Mouse (Mus musculus): ENCODE data around the gene Hipk4. TPM values are rescaled to one million over a fixed set of nuclear protein-coding genes. Genes with fewer than 3 reads are reported as not detected.

Gene Hipk4
- polyA plus RNA-seq, 1 experiment from 2014 or later: 0.09 TPM

DNA sequence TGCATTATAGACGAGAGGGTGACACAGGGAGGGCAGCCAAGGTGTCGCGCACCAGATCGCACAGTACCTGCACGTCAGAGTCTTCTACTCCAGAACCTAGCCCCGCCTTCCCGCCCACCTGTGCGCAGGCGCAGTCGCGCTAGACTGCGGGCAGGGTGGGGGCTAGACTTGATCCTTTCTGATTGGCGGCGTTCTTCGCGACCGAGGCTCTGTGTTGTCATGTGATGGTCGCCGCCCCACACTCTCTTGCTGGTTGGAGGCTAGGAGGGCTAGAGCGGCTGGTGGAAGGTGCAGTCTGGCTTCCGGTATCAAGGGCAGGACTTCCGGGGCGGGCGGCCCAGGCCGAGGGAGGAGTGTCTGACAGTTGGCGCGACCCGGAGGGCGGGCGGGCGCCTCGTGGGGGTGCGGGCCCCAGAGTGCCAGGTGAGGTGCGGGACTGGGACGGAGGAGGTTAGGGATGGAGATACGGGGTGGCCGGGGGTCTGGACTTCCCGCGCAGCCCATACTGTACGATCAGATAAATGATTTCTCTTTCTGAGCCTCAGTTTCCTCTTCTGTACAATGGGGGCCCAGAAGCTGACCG lies 30.0 kb downstream of the Hipk4 start, which contains the start of the genes Pld3 and 2310022A10Rik:
Gene Pld3, minus strand, starts transcription at position 288 of the 583 bp plus-strand sequence.
Gene 2310022A10Rik, plus strand, starts transcription at position 303 of the 583 bp plus-strand sequence.
- H3K27ac ChIP-seq (ENCODE audit: low read length): peak within 1 kb of the TSS; percentile 71
- peaks cover 13% of the 10 kb centered on the region for H3K4me1 ChIP-seq (ENCODE audit: control insufficient read depth, low read depth, low read length)
- peak; percentile 99 for ATAC-seq (ENCODE audit: low read depth)
- no peaks in the 10 kb centered on the region for H3K9me3 ChIP-seq (replicated peaks; ENCODE audit: control insufficient read depth, low read length)
- H3K9ac ChIP-seq (ENCODE audit: low read depth, low read length): peak within 1 kb of the TSS; percentile 87
- H3K4me2 ChIP-seq (ENCODE audit: low read depth, low read length): peak within 1 kb of the TSS; percentile 94
- under 1% methylated on average over 41 of the region's 41 CpGs for WGBS (ENCODE audit: insufficient replicate concordance)
- H3K27me3 ChIP-seq (ENCODE audit: control insufficient read depth, insufficient read depth, low read depth, low read length): no peaks in the 10 kb centered on the region
- H3K4me3 ChIP-seq (ENCODE audit: low read depth, low read length): peak within 1 kb of the TSS; percentile 91
- peaks cover 3% of the 10 kb centered on the region; the same call in 1 of the 2 replicates for H3K36me3 ChIP-seq (ENCODE audit: control insufficient read depth, insufficient read depth)

- Histone ChIP-seq H3K9ac (ENCODE audit: low read depth, low read length) (no peak overlapping the region), H3K4me2 (ENCODE audit: low read depth, low read length) (no peak overlapping the region), H3K36me3 (ENCODE audit: control insufficient read depth, insufficient read depth) (peaks cover 18% of the 10 kb centered on the region), H3K4me3 (ENCODE audit: low read depth, low read length) (no peak overlapping the region), H3K27me3 (ENCODE audit: control insufficient read depth, insufficient read depth, low read depth, low read length) (no peaks in the 10 kb centered on the region), H3K27ac (ENCODE audit: low read length) (no peak overlapping the region), H3K4me1 (ENCODE audit: control insufficient read depth, low read depth, low read length) (peaks cover 5% of the 10 kb centered on the region), H3K9me3 (replicated peaks; ENCODE audit: control insufficient read depth, low read length) (no peaks in the 10 kb centered on the region)
- WGBS (ENCODE audit: insufficient replicate concordance): 44% methylated on average over 8 of the region's 8 CpGs
- 0 out of 2 replicates have a peak, but pooled peaks have one; percentile 27 for ATAC-seq (ENCODE audit: low read depth)
Measured at GRCm38 (mm10) chr7:27560291-27560887, 37.3 kb downstream of the Hipk4 start.

DNA sequence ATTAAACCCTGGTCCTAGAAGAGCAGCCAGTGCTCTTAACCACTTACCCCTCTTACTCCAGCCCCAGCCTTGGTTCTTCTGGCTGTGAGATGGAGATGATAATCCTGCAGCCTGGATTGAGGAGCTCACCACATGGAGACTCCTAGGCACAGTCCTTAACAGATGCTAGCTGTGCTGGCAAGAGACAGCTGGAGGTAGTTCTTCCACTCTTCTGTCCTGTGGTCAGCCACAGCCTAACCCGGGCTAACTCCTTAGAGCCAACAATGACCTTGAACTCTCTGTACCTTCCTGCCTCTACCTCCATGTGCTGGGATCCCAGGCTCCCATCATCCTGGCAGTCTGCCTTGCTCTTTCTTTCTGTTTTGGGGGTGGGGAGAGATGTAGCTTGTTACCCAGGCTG lies 37.9 kb downstream of the Hipk4 start:
- Histone ChIP-seq H3K4me2 (ENCODE audit: low read depth, low read length) (no peak overlapping the region), H3K9me3 (replicated peaks; ENCODE audit: control insufficient read depth, low read length) (no peaks in the 10 kb centered on the region), H3K4me1 (ENCODE audit: control insufficient read depth, low read depth, low read length) (peaks cover 5% of the 10 kb centered on the region), H3K9ac (ENCODE audit: low read depth, low read length) (no peak overlapping the region), H3K4me3 (ENCODE audit: low read depth, low read length) (no peak overlapping the region), H3K36me3 (ENCODE audit: control insufficient read depth, insufficient read depth) (peaks cover 20% of the 10 kb centered on the region), H3K27me3 (ENCODE audit: control insufficient read depth, insufficient read depth, low read depth, low read length) (no peaks in the 10 kb centered on the region), H3K27ac (ENCODE audit: low read length) (no peak overlapping the region)
- WGBS (ENCODE audit: insufficient replicate concordance): 78% methylated on average over 1 of the region's 1 CpGs
- no peak for ATAC-seq (ENCODE audit: low read depth)

GRCm38 (mm10) chr7:27569580-27570224 lies 46.6 kb downstream of the Hipk4 start:
- no peak for ATAC-seq (ENCODE audit: low read depth)
- Histone ChIP-seq H3K4me2 (ENCODE audit: low read depth, low read length) (no peak overlapping the region), H3K9ac (ENCODE audit: low read depth, low read length) (no peak overlapping the region), H3K36me3 (ENCODE audit: control insufficient read depth, insufficient read depth) (peaks cover 22% of the 10 kb centered on the region), H3K27ac (ENCODE audit: low read length) (no peak overlapping the region), H3K4me1 (ENCODE audit: control insufficient read depth, low read depth, low read length) (no peaks in the 10 kb centered on the region), H3K9me3 (replicated peaks; ENCODE audit: control insufficient read depth, low read length) (no peaks in the 10 kb centered on the region), H3K4me3 (ENCODE audit: low read depth, low read length) (no peak overlapping the region), H3K27me3 (ENCODE audit: control insufficient read depth, insufficient read depth, low read depth, low read length) (no peaks in the 10 kb centered on the region)
- WGBS (ENCODE audit: insufficient replicate concordance): 85% methylated on average over 5 of the region's 5 CpGs

DNA sequence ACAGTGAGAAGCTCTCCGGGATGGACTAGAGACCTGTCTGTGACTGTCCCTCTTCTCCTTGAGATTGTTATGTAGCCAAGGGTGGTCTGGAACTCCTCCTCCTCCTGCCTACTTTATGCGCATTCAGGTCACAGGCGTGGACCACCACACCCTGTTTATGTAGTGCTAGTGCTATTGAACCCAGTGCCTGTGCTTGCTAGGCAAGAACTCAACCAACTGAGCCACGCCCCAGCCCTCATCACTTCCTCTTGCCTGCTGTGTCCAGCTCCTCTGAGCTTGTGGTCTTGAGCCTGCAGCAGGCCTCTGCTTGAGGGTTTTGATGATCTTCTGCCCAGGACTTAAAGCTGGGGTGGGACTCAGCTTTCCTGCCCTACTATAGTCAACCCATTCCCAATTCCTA lies 49.1 kb downstream of the Hipk4 start:
- Histone ChIP-seq H3K27me3 (ENCODE audit: control insufficient read depth, insufficient read depth, low read depth, low read length) (no peaks in the 10 kb centered on the region), H3K4me1 (ENCODE audit: control insufficient read depth, low read depth, low read length) (no peaks in the 10 kb centered on the region), H3K36me3 (ENCODE audit: control insufficient read depth, insufficient read depth) (peaks cover 19% of the 10 kb centered on the region), H3K9me3 (replicated peaks; ENCODE audit: control insufficient read depth, low read length) (no peaks in the 10 kb centered on the region), H3K9ac (ENCODE audit: low read depth, low read length) (no peak overlapping the region), H3K4me2 (ENCODE audit: low read depth, low read length) (no peak overlapping the region), H3K27ac (ENCODE audit: low read length) (no peak overlapping the region), H3K4me3 (ENCODE audit: low read depth, low read length) (no peak overlapping the region)
- no peak for ATAC-seq (ENCODE audit: low read depth)
- WGBS (ENCODE audit: insufficient replicate concordance): 76% methylated on average over 4 of the region's 4 CpGs

DNA sequence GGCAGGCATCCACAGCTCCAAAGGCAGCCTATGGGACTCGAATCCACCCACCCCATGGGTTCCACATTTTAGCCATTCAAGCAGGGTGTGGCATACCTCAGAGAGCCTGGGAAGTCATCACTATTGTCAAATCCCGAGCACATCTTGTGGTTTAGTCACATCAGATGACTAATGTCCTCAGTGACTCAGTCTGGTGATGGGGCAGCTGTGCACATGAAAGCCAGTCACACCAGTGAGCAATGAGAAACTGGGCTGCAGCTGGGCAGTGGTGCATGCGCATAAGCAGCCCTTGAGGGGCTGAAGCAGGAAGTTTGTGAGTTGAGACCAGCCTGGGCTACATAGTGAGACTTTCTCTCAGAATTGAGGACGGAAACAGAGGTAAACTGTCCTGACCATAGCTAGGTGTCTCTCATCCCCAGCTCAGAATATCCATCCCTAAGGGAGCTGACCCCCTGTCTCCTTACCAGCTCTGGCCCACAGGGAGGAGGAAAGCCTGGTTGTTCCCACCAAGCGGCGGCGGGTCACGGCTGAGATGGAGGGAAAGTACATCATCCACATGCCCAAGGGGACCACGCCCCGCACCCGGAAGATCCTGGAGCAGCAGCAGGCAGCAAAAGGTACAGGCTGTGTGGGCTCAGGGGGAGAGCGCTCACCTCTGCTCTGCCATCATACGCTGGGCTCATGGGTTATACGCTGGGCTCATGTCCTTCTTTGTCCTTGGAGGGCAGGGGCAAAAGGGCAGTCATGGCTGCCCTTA lies 51.2 kb downstream of the Hipk4 start:
- Histone ChIP-seq H3K4me1 (ENCODE audit: control insufficient read depth, low read depth, low read length) (no peaks in the 10 kb centered on the region), H3K4me3 (ENCODE audit: low read depth, low read length) (no peak overlapping the region), H3K27me3 (ENCODE audit: control insufficient read depth, insufficient read depth, low read depth, low read length) (no peaks in the 10 kb centered on the region), H3K9me3 (replicated peaks; ENCODE audit: control insufficient read depth, low read length) (no peaks in the 10 kb centered on the region), H3K9ac (ENCODE audit: low read depth, low read length) (no peak overlapping the region), H3K36me3 (ENCODE audit: control insufficient read depth, insufficient read depth) (peaks cover 20% of the 10 kb centered on the region), H3K4me2 (ENCODE audit: low read depth, low read length) (no peak overlapping the region), H3K27ac (ENCODE audit: low read length) (no peak overlapping the region)
- ATAC-seq (ENCODE audit: low read depth): no peak
- 81% methylated on average over 14 of the region's 14 CpGs for WGBS (ENCODE audit: insufficient replicate concordance)

- Histone ChIP-seq H3K36me3 (ENCODE audit: control insufficient read depth, insufficient read depth) (peaks cover 19% of the 10 kb centered on the region), H3K4me2 (ENCODE audit: low read depth, low read length) (no peak overlapping the region), H3K4me3 (ENCODE audit: low read depth, low read length) (no peak overlapping the region), H3K9ac (ENCODE audit: low read depth, low read length) (no peak overlapping the region), H3K27me3 (ENCODE audit: control insufficient read depth, insufficient read depth, low read depth, low read length) (no peaks in the 10 kb centered on the region), H3K27ac (ENCODE audit: low read length) (no peak overlapping the region), H3K4me1 (ENCODE audit: control insufficient read depth, low read depth, low read length) (no peaks in the 10 kb centered on the region), H3K9me3 (replicated peaks; ENCODE audit: control insufficient read depth, low read length) (no peaks in the 10 kb centered on the region)
- ATAC-seq (ENCODE audit: low read depth): peak; percentile 24; the same call in 1 of the 2 replicates
- WGBS (ENCODE audit: insufficient replicate concordance): 53% methylated on average over 6 of the region's 6 CpGs
Measured at GRCm38 (mm10) chr7:27576914-27577313, 53.8 kb downstream of the Hipk4 start.

- no peak overlapping the region for H3K9ac ChIP-seq (ENCODE audit: low read depth, low read length)
- no peaks in the 10 kb centered on the region for H3K9me3 ChIP-seq (replicated peaks; ENCODE audit: control insufficient read depth, low read length)
- no peaks in the 10 kb centered on the region for H3K27me3 ChIP-seq (ENCODE audit: control insufficient read depth, insufficient read depth, low read depth, low read length)
- WGBS (ENCODE audit: insufficient replicate concordance): 80% methylated on average over 6 of the region's 6 CpGs
- H3K27ac ChIP-seq (ENCODE audit: low read length): no peak overlapping the region
- no peak overlapping the region for H3K4me2 ChIP-seq (ENCODE audit: low read depth, low read length)
- no peak for ATAC-seq (ENCODE audit: low read depth)
- no peak overlapping the region for H3K4me3 ChIP-seq (ENCODE audit: low read depth, low read length)
- H3K36me3 ChIP-seq (ENCODE audit: control insufficient read depth, insufficient read depth): peaks cover 19% of the 10 kb centered on the region
- H3K4me1 ChIP-seq (ENCODE audit: control insufficient read depth, low read depth, low read length): no peaks in the 10 kb centered on the region
Measured at GRCm38 (mm10) chr7:27577589-27577988, 54.5 kb downstream of the Hipk4 start.
